ENCODE assay signal across 9 mouse cellular contexts in the genomic region with DNA sequence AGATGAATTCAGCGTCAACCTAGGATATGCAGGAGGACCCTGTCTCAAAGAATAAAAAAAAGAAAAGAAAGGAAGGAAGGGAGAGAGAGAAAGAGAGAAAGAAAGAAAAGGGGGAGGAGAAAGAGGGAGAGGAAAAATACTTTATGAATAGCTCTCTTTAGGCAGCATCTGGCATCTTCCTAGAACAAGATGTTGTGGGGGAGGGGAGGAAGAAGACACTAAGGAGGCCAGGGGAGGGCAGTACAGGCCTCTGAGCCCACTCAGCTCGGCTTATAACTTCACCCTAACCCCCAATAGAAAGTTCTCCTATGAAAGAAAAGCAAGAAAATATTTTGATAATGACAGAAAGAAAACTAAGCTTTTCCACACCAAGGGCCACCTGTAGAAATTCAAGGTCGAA. TPM values are rescaled to one million over a fixed set of nuclear protein-coding genes. Genes with fewer than 3 reads are reported as not detected.
DNase-seq lines count a peak whose midpoint lies in the region; ATAC-seq and TF ChIP-seq lines count a peak whose summit lies in the region.
"Had no signal": no experiment of that assay in that cellular context is flagged by ENCODE, and none has a peak within 500 bp of the region (broad histone marks: within the 10 kb centered on the region; RNA-seq: fewer than 3 reads in every experiment).

No protein-coding gene starts in this region.

- no peaks in the 10 kb centered on the region for H3K36me3 ChIP-seq in heart, postnatal 0 days (replicated peaks; ENCODE audit: control insufficient read depth, insufficient read depth, low read length)
- H3K36me3 ChIP-seq in ES-Bruce4 (ENCODE audit: control insufficient read depth, insufficient read depth, low read length, poor library complexity, severe bottlenecking) (no peaks in the 10 kb centered on the region), macrophage (ENCODE audit: inconsistent target) (no peaks in the 10 kb centered on the region)
- H3K36me3 ChIP-seq in forebrain, embryonic 11.5 days (ENCODE audit: control insufficient read depth, insufficient read depth, low read length): no peaks in the 10 kb centered on the region

- H3K9me3 ChIP-seq in heart, postnatal 0 days (replicated peaks; ENCODE audit: control insufficient read depth, low read length): no peaks in the 10 kb centered on the region
- H3K9me3 ChIP-seq in ES-Bruce4 (replicated peaks; ENCODE audit: control insufficient read depth, insufficient read depth, low read length, poor library complexity, severe bottlenecking): no peaks in the 10 kb centered on the region
- H3K9me3 ChIP-seq in forebrain, embryonic 11.5 days (ENCODE audit: control insufficient read depth, low read length): no peaks in the 10 kb centered on the region

- ATAC-seq in heart, postnatal 0 days (ENCODE audit: insufficient read depth, low read depth): no peak
- no peak for ATAC-seq in forebrain, embryonic 11.5 days (replicated peaks; ENCODE audit: low FRiP score)
- ATAC-seq: Patski had no signal

- H3K79me2 ChIP-seq in macrophage (ENCODE audit: inconsistent target): peaks cover 91% of the 10 kb centered on the region

- no peak for TF ChIP-seq POLR2A in ES-Bruce4 (IDR thresholded peaks at IDR 0.05; ENCODE audit: insufficient read depth, low read length)

- peak overlapping the region; percentile 87 for H3K27ac ChIP-seq in heart, postnatal 0 days (ENCODE audit: low read depth)
- H3K27ac ChIP-seq in ES-Bruce4 (ENCODE audit: insufficient read depth, low read length) (peak overlapping the region; percentile 90), macrophage (peak overlapping the region; percentile 91)
- peak overlapping the region; percentile 98 for H3K27ac ChIP-seq in forebrain, embryonic 11.5 days (ENCODE audit: low read depth, low read length)

- H3K4me2 ChIP-seq in heart, postnatal 0 days (ENCODE audit: low read depth, low read length): no peak overlapping the region
- H3K4me2 ChIP-seq in forebrain, embryonic 11.5 days (ENCODE audit: low read depth, low read length, severe bottlenecking): no peak overlapping the region

- H3K9ac ChIP-seq in heart, postnatal 0 days (replicated peaks; ENCODE audit: low read depth, low read length): 0 out of 2 replicates have a peak overlapping the region, but pooled peaks have one; percentile 23
- H3K9ac ChIP-seq in ES-Bruce4 (ENCODE audit: low read depth, poor library complexity, severe bottlenecking): no peak overlapping the region
- no peak overlapping the region for H3K9ac ChIP-seq in forebrain, embryonic 11.5 days (ENCODE audit: low read length)

- intact Hi-C loops in heart, postnatal 25 days (cut with DNase I): no loop called here
- intact Hi-C loops in left cerebral cortex, postnatal 36 days (cut with DNase I): no loop called here

- peaks cover 51% of the 10 kb centered on the region for H3K4me1 ChIP-seq in heart, postnatal 0 days (ENCODE audit: control insufficient read depth, insufficient read depth)
- H3K4me1 ChIP-seq in ES-Bruce4 (ENCODE audit: control insufficient read depth, insufficient read depth, low read length): peaks cover 16% of the 10 kb centered on the region
- H3K4me1 ChIP-seq in forebrain, embryonic 11.5 days (replicated peaks; ENCODE audit: control insufficient read depth, insufficient read depth, low read length): peaks cover 47% of the 10 kb centered on the region

- WGBS in heart, postnatal 0 days: 57% methylated on average over 3 of the region's 3 CpGs
- 31% methylated on average over 3 of the region's 3 CpGs for WGBS in forebrain, embryonic 11.5 days
- WGBS in macrophage (ENCODE audit: missing documents): 76% methylated on average over 3 of the region's 3 CpGs

- no peak overlapping the region for H3K4me3 ChIP-seq in heart, postnatal 0 days (ENCODE audit: low read depth, low read length)
- H3K4me3 ChIP-seq in ES-Bruce4 (ENCODE audit: low read depth, low read length): no peak overlapping the region
- H3K4me3 ChIP-seq in forebrain, embryonic 11.5 days (ENCODE audit: low read depth, low read length): no peak overlapping the region
- no peak overlapping the region for H3K4me3 ChIP-seq in macrophage (ENCODE audit: inconsistent target)

- H3K27me3 ChIP-seq in heart, postnatal 0 days (ENCODE audit: control insufficient read depth, insufficient read depth, low read length): no peaks in the 10 kb centered on the region
- no peaks in the 10 kb centered on the region for H3K27me3 ChIP-seq in ES-Bruce4 (ENCODE audit: control insufficient read depth, insufficient read depth, low read length, poor library complexity, severe bottlenecking)
- H3K27me3 ChIP-seq in forebrain, embryonic 11.5 days (ENCODE audit: control insufficient read depth, insufficient read depth, low read length): no peaks in the 10 kb centered on the region
- H3K27me3 ChIP-seq: Patski had no signal

- TF ChIP-seq CTCF in heart, postnatal 0 days (IDR thresholded peaks at IDR 0.05; ENCODE audit: low read depth): no peak
- TF ChIP-seq CTCF in ES-Bruce4 (IDR thresholded peaks at IDR 0.05; ENCODE audit: low read depth, low read length): peak; percentile 5

- no peak for TF ChIP-seq EP300 in heart, postnatal 0 days (IDR thresholded peaks at IDR 0.05; ENCODE audit: low read depth)
- TF ChIP-seq EP300 in ES-Bruce4 (IDR thresholded peaks at IDR 0.05; ENCODE audit: insufficient read depth, low read depth, low read length): peak; percentile 27; the same call in 1 of the 2 replicates

- peak; percentile 26 for DNase-seq in heart, postnatal 0 days (ENCODE audit: low spot score)
- DNase-seq in heart, postnatal 25 days (ENCODE audit: low spot score): no peak
- no peak for DNase-seq in forebrain, embryonic 11.5 days (ENCODE audit: low spot score)
- no peak for DNase-seq in cerebellum, postnatal 10 days
- DNase-seq in adrenal gland, postnatal 10 days: no peak
- no peak for DNase-seq in left cerebral cortex, postnatal 36 days (ENCODE audit: low spot score in 2 of 2)

RNA-seq across cellular contexts. Expression of gene Tspan14, which starts 9.0 kb away (rescaled TPM):
- total RNA-seq in heart, postnatal 0 days (2014; rRNA removed; ENCODE audit: low replicate concordance): 15.6 and 30.2 TPM in 2 replicates
- polyA plus RNA-seq in heart, postnatal 0 days (2015; fragmentation: Nextera tagmentation; extraction: Ambion mirVana): 21.6 and 23.8 TPM in 2 replicates
- total RNA-seq in heart, postnatal 25 days (2021): 10 to 100 TPM; 17.1 to 18.1 TPM
- polyA plus RNA-seq in ES-Bruce4 (2011; ENCODE audit: insufficient read depth, insufficient read length, low read depth, missing spikeins) (58.8 and 60.0 TPM in 2 replicates), macrophage (2018) (51.5 to 93.5 TPM (median 73.8 TPM) in 3 replicates)
- polyA plus RNA-seq in forebrain, embryonic 11.5 days (2014; fragmentation: Nextera tagmentation; extraction: Ambion mirVana): 87.8 and 96.1 TPM in 2 replicates
- total RNA-seq in macrophage (2018; cell fraction: chromatin; rRNA removed): 10 to 100 TPM; 13.5 to 89.6 (median 60.6) TPM
- total RNA-seq in macrophage (2018; cell fraction: cytosol; rRNA removed): 10 to 100 TPM; 26.7 to 98.5 (median 51.9) TPM
- total RNA-seq in macrophage (2018; cell fraction: nucleus; rRNA removed): 100 to 1,000 TPM in 4 of 26 experiments, 10 to 100 TPM in 22; 29.7 to 119 (median 77.9) TPM
- total RNA-seq in adrenal gland, postnatal 10 days (2021): 10 to 100 TPM; 50.0 to 53.8 TPM
- 10 to 100 TPM; 54.2 to 56.6 TPM for total RNA-seq in left cerebral cortex, postnatal 36 days (2021)

RNA-seq across cellular contexts. Expression of gene Fam213a, which starts 56.0 kb away (rescaled TPM):
- total RNA-seq in heart, postnatal 0 days (2014; rRNA removed; ENCODE audit: low replicate concordance): 6.6 and 9.4 TPM in 2 replicates
- polyA plus RNA-seq in heart, postnatal 0 days (2015; fragmentation: Nextera tagmentation; extraction: Ambion mirVana): 23.8 and 25.7 TPM in 2 replicates
- total RNA-seq in heart, postnatal 25 days (2021): 10 to 100 TPM; 16.3 to 17.0 TPM
- polyA plus RNA-seq in ES-Bruce4 (2011; ENCODE audit: insufficient read depth, insufficient read length, low read depth, missing spikeins) (24.8 and 27.5 TPM in 2 replicates), macrophage (2018) (20.9 to 32.3 TPM (median 29.6 TPM) in 3 replicates)
- 54.2 and 57.9 TPM in 2 replicates for polyA plus RNA-seq in forebrain, embryonic 11.5 days (2014; fragmentation: Nextera tagmentation; extraction: Ambion mirVana)
- 10 to 100 TPM in 2 of 26 experiments, 1 to 10 TPM in 24; 1.2 to 11.1 (median 3.7) TPM for total RNA-seq in macrophage (2018; cell fraction: chromatin; rRNA removed)
- total RNA-seq in macrophage (2018; cell fraction: cytosol; rRNA removed): 10 to 100 TPM; 12.5 to 33.7 (median 20.3) TPM
- total RNA-seq in macrophage (2018; cell fraction: nucleus; rRNA removed): 10 to 100 TPM in 15 of 26 experiments, 1 to 10 TPM in 11; 5.6 to 22.4 (median 11.0) TPM
- total RNA-seq in adrenal gland, postnatal 10 days (2021): 100 to 1,000 TPM; 230 to 232 TPM
- total RNA-seq in left cerebral cortex, postnatal 36 days (2021): 100 to 1,000 TPM; 118 to 125 TPM

Comparison
In these comparisons a context has a peak if more than half of its experiments do, and no peak if none do; other contexts are left out.
1. RNA of gene Fam213a, which starts 56.0 kb away (total RNA-seq): 230 to 232 TPM in adrenal gland, postnatal 10 days and 118 to 125 TPM in left cerebral cortex, postnatal 36 days; 16.3 to 17.0 TPM in heart, postnatal 25 days and 6.6 to 9.4 TPM in heart, postnatal 0 days; every median in the first group is over 4 times any median in the second.
2. Peak in every context shown above with its lines, with median percentiles within 50 percentile points of each other: H3K27ac ChIP-seq.